Mouse (Mus musculus) stomach, postnatal 0 days (tissue): ENCODE results near the gene Btbd9. TPM values are rescaled to one million over a fixed set of nuclear protein-coding genes. Genes with fewer than 3 reads are reported as not detected.

Experiments used
- ATAC-seq: fragments of 200-750 bp; cut with Nextera tagmentation; 2 replicates; pipeline ENCODE4 v1.8.0; 2017; ENCODE audit not compliant: low FRiP score, low TSS enrichment
- DNase-seq: peaks from one replicate; pipeline ENCODE4 v3.0.0-alpha.2; 2016; ENCODE audit warnings: low spot score
- H3K27ac ChIP-seq: fragments of 300-500 bp; sonication (generic); replicated peaks from 2 replicates; pipeline ENCODE4 v1.5.1; 2014; ENCODE audit warnings: mild to moderate bottlenecking, control low read depth
- H3K27me3 ChIP-seq: fragments of 300-500 bp; sonication (generic); 2 replicates; pipeline ENCODE4 v1.6.1; 2014; ENCODE audit warnings: low read length; ENCODE audit not compliant: control insufficient read depth, insufficient read depth
- H3K36me3 ChIP-seq: fragments of 300-500 bp; sonication (generic); 2 replicates; pipeline ENCODE4 v1.6.1; 2014; ENCODE audit warnings: low read length, mixed read lengths; ENCODE audit not compliant: control insufficient read depth, insufficient read depth
- H3K4me1 ChIP-seq: fragments of 300-500 bp; sonication (generic); replicated peaks from 2 replicates; pipeline ENCODE4 v1.6.1; 2014; ENCODE audit warnings: antibody characterized with exemption; ENCODE audit not compliant: control insufficient read depth, insufficient read depth
- H3K4me2 ChIP-seq: fragments of 300-500 bp; sonication (generic); replicated peaks from 2 replicates; pipeline ENCODE4 v1.6.1; 2014; ENCODE audit warnings: low read depth, mild to moderate bottlenecking, control low read depth, moderate library complexity
- H3K4me3 ChIP-seq: fragments of 300-500 bp; sonication (generic); 2 replicates; pipeline ENCODE4 v1.5.1; 2014; ENCODE audit warnings: low read depth, low read length, control low read depth
- H3K9ac ChIP-seq: fragments of 300-500 bp; sonication (generic); 2 replicates; pipeline ENCODE4 v1.6.1; 2014; ENCODE audit warnings: mild to moderate bottlenecking, low read length, control low read depth, mixed read lengths
- H3K9me3 ChIP-seq: fragments of 300-500 bp; sonication (generic); 2 replicates; pipeline ENCODE4 v1.6.1; 2016; ENCODE audit warnings: low read length; ENCODE audit not compliant: control insufficient read depth
- CTCF ChIP-seq: IDR thresholded peaks from 2 replicates; pipeline ENCODE4 v1.5.1; 2016; ENCODE audit warnings: antibody characterized with exemption, low read depth, mild to moderate bottlenecking, moderate library complexity
- EP300 ChIP-seq: optimal IDR thresholded peaks from 2 replicates; pipeline ENCODE3; 2016; ENCODE audit warnings: antibody characterized with exemption
- whole genome bisulfite sequencing: fragments of 180-500 bp; shearing (Covaris S2); extraction: QIAGEN DNeasy Blood & Tissue Kit; methylation state at CpG from one replicate; pipeline ENCODE4 v1.1.7; 2014; 5-methylcytosine and 5-hydroxymethylcytosine counted together
- polyA plus RNA-seq: library from polyadenylated mRNA; unstranded; fragments of >200 nt; fragmentation: Nextera tagmentation; extraction: Ambion mirVana; gene quantifications from 2 replicates; pipeline ENCODE4 v1.2.1, GENCODE M21; 2015

Gene Btbd9
- polyA plus RNA-seq, 1 experiment from 2014 or later = 34.6 TPM

- WGBS = 60% methylated on average over 5 of the region's 5 CpGs
- no peaks in the 10 kb centered on the region for H3K36me3 ChIP-seq
- no peaks in the 10 kb centered on the region for H3K9me3 ChIP-seq
- TF ChIP-seq EP300 (no peak), CTCF (no peak)
- no peak overlapping the region for H3K9ac ChIP-seq
- DNase-seq (no peak), ATAC-seq (no peak)
- no peaks in the 10 kb centered on the region for H3K27me3 ChIP-seq
- peak overlapping the region; percentile 19; the same call in 1 of the 2 replicates for H3K27ac ChIP-seq
- H3K4me3 ChIP-seq = no peak overlapping the region
- H3K4me1 ChIP-seq = no peaks in the 10 kb centered on the region
- H3K4me2 ChIP-seq = no peak overlapping the region
Measured at GRCm38 (mm10) chr17:30458926-30459325, 117.4 kb downstream of the Btbd9 start.

DNA sequence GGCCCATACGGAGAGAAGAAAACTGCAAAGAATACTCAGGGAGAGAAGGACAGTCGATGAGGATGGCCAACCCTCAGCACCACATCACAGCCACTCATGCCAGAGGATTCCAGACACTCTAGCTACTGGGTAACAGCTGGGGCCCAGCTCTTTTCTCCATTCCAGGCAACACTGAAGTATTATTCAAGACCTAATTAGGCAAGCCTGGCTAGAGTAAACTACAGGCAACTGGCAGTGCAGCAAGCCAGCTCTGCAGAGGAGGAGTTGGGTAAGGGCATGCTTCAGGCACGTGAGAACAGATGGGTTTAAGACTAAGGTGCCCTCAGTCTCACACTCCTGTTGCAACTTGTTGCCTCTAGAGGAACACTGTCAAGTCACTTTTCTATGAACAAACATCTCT lies 118.0 kb downstream of the Btbd9 start:
- Histone ChIP-seq H3K4me3 (no peak overlapping the region), H3K36me3 (no peaks in the 10 kb centered on the region), H3K9ac (no peak overlapping the region), H3K9me3 (no peaks in the 10 kb centered on the region), H3K27me3 (no peaks in the 10 kb centered on the region), H3K27ac (peak overlapping the region; percentile 49; the same call in 1 of the 2 replicates), H3K4me1 (no peaks in the 10 kb centered on the region), H3K4me2 (no peak overlapping the region)
- TF ChIP-seq EP300 = peak; percentile 10
- no peak for TF ChIP-seq CTCF
- ATAC-seq (peak; percentile 47; the same call in 1 of the 2 replicates), DNase-seq (no peak)
- 43% methylated on average over 3 of the region's 3 CpGs for WGBS

- no peaks in the 10 kb centered on the region for H3K27me3 ChIP-seq
- no peaks in the 10 kb centered on the region for H3K36me3 ChIP-seq
- TF ChIP-seq CTCF (no peak), EP300 (no peak)
- ATAC-seq = no peak
- H3K4me3 ChIP-seq = no peak overlapping the region
- no peak for DNase-seq
- no peaks in the 10 kb centered on the region for H3K4me1 ChIP-seq
- no peak overlapping the region for H3K9ac ChIP-seq
- H3K9me3 ChIP-seq = no peaks in the 10 kb centered on the region
- no peak overlapping the region for H3K27ac ChIP-seq
- H3K4me2 ChIP-seq = no peak overlapping the region
- 68% methylated on average over 7 of the region's 7 CpGs for WGBS
Measured at GRCm38 (mm10) chr17:30457486-30457885, 118.8 kb downstream of the Btbd9 start.

- no peaks in the 10 kb centered on the region for H3K9me3 ChIP-seq
- no peaks in the 10 kb centered on the region for H3K36me3 ChIP-seq
- H3K4me3 ChIP-seq = no peak overlapping the region
- ATAC-seq (no peak; the same call in 1 of the 2 replicates), DNase-seq (no peak)
- no peaks in the 10 kb centered on the region for H3K27me3 ChIP-seq
- no peak overlapping the region for H3K27ac ChIP-seq
- no peak for TF ChIP-seq CTCF
- no peak for TF ChIP-seq EP300
- no peak overlapping the region for H3K4me2 ChIP-seq
- H3K4me1 ChIP-seq = no peaks in the 10 kb centered on the region
- no peak overlapping the region for H3K9ac ChIP-seq
- WGBS = 64% methylated on average over 12 of the region's 12 CpGs
Measured at GRCm38 (mm10) chr17:30456293-30456692, 120.0 kb downstream of the Btbd9 start.

GRCm38 (mm10) chr17:30454862-30455243 lies 121.4 kb downstream of the Btbd9 start:
- Histone ChIP-seq H3K27me3 (no peaks in the 10 kb centered on the region), H3K27ac (no peak overlapping the region), H3K4me1 (no peaks in the 10 kb centered on the region), H3K36me3 (no peaks in the 10 kb centered on the region), H3K9me3 (no peaks in the 10 kb centered on the region), H3K4me2 (no peak overlapping the region), H3K4me3 (no peak overlapping the region), H3K9ac (no peak overlapping the region)
- 20% methylated on average over 3 of the region's 3 CpGs for WGBS
- peak; percentile 82 for DNase-seq
- TF ChIP-seq EP300 (no peak), CTCF (peak; percentile 90)
- no peak for ATAC-seq

GRCm38 (mm10) chr17:30454155-30454861 lies 122.0 kb downstream of the Btbd9 start:
- no peak overlapping the region for H3K4me2 ChIP-seq
- 64% methylated on average over 6 of the region's 6 CpGs for WGBS
- H3K4me1 ChIP-seq = no peaks in the 10 kb centered on the region
- H3K27ac ChIP-seq = no peak overlapping the region
- H3K9ac ChIP-seq = no peak overlapping the region
- no peak for ATAC-seq
- TF ChIP-seq EP300 = no peak
- TF ChIP-seq CTCF = no peak
- H3K9me3 ChIP-seq = no peaks in the 10 kb centered on the region
- no peaks in the 10 kb centered on the region for H3K36me3 ChIP-seq
- no peaks in the 10 kb centered on the region for H3K27me3 ChIP-seq
- DNase-seq = no peak
- H3K4me3 ChIP-seq = no peak overlapping the region
